Mouse (Mus musculus) heart, postnatal 10 days (tissue): ENCODE results near the gene Gabpb2. TPM values are rescaled to one million over a fixed set of nuclear protein-coding genes. Genes with fewer than 3 reads are reported as not detected.
"Not testable (repeated sequence)": the region's sequence is repeated elsewhere in the genome, so short reads cannot be mapped to it uniquely, and the experiment has no call there.

Experiments used
- DNase-seq, 2 experiments: peaks; one replicate each; pipeline ENCODE4 v3.0.0; 2021
- intact Hi-C: fragments of 180-260 bp; cut with DNase I; formaldehyde crosslinking; loops from one replicate; pipeline ENCODE4 v1.15.1; 2025
- total RNA-seq, 2 experiments: library from RNA; stranded (reverse); gene quantifications; 2 replicates each; pipeline ENCODE4 v1.2.3; 2021

The Gabpb2 gene
- total RNA-seq, 2 experiments from 2014 or later = 14.0 to 17.1 TPM

DNA sequence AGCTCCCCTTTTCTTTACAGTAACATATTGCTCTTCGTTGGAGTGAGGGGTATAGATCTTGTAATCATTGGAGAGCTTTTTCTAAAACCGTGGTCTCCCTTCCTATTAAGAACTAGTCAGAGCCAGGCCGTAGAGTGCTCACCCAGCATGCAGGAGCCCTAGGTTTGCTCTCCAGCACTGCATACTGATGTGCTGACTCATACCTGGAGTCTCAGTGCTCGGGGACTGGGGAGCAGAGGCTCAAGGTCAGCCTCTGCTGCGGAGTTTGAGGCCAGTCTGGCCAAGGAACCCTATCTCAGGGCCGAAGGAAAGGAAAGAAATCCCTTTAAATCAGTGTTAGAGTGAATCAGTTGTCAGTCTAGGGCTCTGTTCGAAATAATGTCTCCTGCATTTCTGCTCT lies 15.1 kb upstream of the Gabpb2 start:
- DNase-seq = no peak
- intact Hi-C loops = no loop called here

DNA sequence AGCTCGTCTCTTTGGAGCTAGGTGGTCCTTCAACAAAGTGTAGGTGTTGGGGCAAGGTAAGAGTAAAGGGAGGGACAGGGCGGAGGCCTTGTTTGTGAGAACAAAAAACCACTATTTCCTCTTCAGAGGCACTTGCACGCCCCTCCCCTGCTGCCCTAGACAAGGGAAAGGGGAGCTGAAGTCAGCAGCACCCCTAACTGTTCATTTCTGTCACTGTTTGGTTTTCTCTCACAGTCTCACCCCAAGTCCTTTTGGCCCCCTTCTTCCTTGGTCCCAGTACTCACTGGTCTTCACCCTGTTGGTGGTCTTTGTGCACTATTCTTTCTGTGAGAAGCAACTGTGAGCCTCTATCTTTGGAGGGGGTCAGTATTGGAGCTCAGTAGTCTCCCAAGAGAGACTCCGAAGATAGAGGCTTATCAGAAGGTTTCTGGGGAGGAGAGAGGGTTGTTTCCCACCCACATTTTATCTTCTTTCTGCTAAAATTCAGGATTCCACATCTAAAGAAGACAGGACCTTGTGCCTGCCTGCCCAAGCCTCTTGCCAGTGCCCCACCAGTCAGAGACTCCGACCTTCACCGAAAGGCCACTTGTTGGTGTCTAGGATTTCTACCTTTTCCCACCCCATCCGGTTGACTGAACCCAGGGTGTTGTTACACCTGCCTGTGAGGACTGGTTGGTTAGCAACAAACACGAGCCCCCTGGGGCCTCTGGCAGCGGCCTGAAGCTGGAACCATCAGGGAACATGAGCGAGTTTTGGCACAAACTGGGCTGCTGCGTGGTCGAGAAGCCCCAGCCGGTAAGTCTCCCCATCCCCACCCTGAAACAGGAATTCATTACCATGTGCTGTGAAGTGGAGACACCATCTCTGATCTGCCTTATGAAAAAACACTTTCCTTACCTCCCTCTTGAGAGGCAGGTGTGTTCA lies 13.8 kb upstream of the Gabpb2 start, which contains the start of gene Mllt11:
TSS of gene Mllt11 (minus strand) at position 874 of the 924 bp plus-strand sequence.
- no peak for DNase-seq
- intact Hi-C loops = no loop called here

DNA sequence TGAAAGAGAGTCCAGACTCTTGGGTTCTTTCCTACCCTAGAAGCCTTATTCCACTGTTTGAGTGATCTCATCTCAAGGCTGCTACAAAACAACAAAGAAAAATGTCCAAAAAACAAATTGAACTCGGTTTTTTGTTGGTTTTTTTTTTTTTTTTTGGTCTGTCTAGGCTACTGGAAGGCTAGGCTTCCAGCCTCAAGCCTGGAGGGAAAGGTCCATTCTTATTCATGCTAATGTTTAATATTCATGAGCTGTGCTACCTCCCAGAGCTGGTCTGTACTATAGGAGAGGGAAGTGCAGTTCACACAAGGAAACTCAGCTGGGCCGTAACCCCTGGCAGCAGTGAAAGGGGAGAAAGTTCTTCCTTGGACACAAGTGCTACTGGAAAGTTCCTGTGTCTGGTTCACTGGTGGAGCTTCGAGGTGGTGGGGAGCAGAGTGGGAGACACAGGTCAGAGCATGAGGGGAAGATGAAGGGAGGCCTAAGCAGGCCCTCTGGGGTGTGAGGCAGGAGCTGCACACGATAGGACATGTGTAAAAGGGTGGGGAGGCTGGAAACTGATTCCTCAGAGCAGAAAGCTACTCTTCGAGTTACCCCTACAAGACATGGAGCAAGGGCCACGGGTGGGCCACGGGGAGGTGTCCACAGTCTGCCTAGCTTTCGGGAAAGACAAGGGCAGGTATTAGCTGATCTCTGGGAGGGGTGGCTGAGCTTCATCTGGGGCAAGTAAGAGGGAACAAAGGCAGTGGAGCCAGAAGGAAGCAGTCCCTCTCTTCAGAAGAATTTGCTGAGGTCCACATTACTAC lies 13.0 kb upstream of the Gabpb2 start:
- DNase-seq = peak; percentile 35 to 42
- intact Hi-C loops = no loop called here

DNA sequence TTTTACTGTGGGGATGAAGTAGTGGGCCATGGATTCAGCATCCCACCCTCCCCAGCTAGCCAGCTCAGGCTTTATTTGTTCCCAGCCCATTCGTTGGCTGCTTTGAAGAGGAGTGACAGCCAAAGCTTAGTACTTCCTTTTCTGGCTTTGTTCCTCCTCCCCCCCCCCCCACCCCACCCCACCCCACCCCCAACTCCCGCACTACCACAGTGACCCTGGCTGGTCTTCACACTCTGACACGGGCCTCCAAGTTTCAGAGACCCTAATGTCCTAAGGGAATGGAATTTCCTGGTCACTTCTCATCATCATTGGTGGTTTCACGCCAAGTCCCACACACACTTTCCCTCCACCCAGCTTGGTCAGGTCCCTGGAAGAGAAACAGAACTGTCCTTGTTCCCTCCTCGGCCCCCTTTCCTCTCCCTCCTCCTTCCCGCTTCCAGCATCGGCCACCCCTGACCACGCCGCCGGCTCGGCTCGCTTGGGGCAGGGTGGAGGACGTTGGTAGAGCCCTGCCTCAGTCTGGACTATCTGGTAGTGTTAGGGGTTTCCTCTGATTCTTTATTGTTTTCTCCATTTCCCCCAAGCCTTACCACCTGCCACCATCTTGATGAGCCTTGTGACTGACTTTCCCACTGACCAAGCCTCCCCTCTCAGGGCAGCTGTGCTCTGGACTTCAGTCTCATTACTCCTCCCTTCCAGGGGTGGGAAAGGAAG lies 12.2 kb upstream of the Gabpb2 start:
- peak; percentile 71 to 73 for DNase-seq
- intact Hi-C loops = no loop called here

DNA sequence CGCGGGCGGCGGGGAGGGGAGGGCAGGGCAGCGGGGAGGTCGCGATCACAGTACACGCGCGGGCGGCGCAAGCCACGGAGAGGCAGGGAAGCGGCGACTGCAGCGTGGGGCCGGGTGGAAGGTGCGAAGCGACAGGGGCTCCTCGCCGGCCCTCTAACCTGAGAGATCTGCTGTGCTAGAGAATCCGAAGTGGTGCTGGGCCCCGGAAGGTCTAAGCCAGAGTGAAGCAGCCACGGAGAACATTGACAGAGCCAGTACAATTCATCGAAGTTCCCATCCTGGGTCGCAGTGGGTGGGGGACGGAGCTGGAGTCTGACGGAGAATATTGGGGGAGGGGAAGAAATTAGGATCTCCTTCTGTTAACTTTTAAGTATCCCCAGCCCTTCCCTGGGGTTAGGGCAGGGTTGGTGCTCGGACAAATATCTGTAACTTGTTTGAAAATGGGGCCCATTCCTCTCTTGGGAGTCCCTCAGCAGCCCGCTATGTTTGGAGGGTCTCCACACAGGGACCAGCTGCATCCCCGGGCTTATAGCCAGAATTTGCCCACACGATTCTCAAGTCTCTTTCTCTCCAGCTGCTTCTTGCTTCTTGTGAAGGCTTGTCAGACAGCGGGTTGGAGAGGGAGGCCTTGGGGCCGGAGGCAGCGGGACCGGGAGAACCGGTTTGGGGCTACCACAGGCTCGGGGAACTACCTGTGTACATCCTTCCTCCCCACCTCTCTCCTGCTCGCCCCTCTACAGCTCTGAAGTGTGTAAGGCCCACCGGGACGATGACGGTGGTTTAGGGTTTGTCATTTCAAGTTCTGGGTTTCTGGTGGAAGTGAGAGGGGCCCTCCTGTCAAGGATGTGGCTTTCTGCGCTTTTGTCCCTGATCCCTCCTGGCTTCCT lies 11.4 kb upstream of the Gabpb2 start:
- intact Hi-C loops = loop anchor here (1.0 kb wide), 1 partner anchor 12 kb away; the partner anchor contains the start of gene Gabpb2

DNA sequence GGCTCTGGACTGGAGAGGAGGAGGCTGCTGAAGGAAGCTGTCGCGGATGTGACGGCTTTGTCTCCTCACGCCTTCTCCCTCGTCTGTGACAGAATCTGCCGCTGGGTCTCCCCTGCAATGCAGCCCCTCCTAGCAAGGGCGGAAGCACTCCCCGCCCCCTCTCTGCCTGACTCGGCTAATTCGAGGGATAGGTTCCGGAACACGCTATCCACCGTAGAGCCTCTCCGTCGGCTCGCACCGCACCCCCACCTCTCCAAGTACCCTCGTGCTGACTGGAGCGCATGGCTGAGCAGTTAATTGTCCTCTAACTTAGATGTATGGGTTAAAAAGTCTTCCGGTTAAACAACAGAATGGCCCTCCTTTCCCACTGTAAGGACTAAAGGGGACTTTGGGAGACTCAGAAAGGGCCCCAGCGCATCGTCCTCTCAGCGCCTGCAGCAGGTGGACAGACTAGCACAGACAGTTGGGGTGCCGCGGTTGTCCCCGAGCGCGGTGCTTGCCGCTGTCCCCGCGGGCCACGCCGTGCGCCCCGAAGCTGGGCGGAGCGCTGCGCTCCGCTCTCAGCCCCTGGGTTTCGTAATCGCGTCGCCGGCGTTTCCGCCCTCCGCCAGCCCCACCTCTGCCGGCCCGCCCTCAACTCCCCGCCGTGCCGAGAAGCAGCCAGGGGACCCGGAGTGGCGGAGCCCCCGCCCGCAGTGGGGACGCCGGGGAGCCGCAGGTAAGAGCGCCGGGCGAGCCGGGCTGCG lies 10.6 kb upstream of the Gabpb2 start, which contains the start of gene Cdc42se1:
TSS of gene Cdc42se1 (plus strand) at position 585 of the 746 bp plus-strand sequence.
- peak; percentile 87 to 91 for DNase-seq
- intact Hi-C loops = loop anchor here (1.0 kb wide), 1 partner anchor 11 kb away; the partner anchor contains the start of gene Gabpb2

More for the DNA sequence above, 11.4 kb upstream of the Gabpb2 start:
- DNase-seq = peak; percentile 48 to 61

DNA sequence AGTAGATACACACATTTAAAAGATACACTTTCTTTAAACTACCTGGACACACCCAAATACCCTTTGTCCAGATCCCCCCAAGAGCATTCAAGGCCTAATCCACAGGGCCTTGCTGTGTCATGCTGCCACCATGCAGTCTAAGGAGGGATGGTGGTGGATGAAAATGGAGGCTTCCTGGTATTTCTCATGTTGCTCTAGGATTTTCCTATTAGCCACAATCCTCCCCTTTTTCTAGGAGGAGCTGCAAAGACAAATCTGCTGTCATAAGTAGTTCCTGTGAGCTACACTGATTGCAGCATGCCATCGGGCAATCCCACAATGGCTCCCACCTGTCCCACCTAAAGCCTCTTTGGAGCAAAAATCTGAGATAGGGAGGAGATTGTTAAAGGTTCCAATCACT lies 9.5 kb upstream of the Gabpb2 start:
- DNase-seq = no peak
- intact Hi-C loops = no loop called here

DNA sequence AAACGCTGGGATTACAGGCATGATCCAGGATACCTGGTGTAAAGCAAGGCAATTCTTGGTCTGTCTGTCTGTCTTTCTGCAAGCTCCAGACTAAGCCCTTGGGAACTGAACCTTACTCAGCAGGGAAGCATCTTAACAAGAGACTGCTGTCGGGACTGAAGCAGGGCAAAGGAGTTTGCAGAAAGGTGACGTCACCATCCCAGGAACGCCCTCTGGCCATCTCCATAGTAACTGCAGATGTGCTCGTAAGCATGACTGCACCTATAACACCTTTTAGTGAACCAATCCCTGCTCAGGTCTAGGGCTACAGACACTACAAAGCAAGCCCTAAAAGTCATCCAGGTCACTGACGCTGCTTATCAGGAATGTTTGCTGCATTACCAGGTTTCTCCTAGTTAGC lies 6.6 kb upstream of the Gabpb2 start:
- no peak for DNase-seq
- intact Hi-C loops = no loop called here

DNA sequence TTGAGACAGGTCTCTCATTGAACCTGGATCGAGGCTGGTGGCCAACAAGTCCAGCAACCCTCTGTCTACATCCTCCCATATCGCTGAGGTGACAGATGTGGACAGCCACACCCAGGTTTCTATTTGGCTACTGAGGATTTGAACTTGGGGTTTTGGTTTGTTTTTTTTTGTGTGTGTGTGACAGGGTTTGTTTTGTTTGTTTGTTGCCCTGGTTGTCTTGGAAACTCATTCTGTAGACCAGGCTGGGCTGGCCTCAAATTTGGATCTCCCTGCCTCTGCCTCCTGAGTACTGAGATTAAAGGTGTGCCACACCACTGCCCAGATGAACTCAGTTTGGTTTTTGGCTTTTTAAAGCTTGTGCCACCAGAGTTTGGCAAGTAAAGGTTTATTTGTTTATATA lies 5.3 kb upstream of the Gabpb2 start:
- no peak for DNase-seq
- intact Hi-C loops = no loop called here

DNA sequence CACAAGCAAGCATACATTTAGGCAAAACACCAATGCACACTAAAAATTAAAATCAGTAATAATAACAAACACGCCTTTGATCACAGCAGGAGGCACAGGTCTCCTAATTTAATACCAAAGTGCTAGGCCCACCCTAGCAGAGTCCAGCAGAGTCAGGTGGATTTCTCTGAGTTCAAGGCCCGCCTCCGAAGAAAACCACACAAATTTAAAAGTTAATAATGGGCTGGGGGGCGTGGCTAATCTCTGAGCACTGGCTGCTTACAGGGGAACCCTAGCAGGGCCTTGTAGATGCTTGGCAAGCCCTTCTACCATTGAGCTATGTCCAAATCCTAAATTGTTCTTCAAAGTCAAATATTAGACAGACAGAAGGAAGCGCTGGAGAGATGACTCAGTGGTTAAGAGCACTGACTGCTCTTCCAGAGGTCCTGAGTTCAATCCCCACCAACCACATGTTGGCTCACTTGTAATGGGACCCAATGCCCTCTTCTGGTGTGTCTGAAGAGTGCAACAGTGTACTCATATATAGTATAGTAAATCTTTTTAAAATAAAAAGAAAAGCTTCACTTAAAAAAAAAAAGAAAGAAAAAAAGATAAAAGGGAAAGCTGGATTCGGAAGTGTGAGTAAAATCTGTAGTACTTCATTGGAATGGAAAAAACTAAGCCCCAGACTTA lies 886 bp upstream of the Gabpb2 start:
- no peak for DNase-seq
- intact Hi-C loops = no loop called here

DNA sequence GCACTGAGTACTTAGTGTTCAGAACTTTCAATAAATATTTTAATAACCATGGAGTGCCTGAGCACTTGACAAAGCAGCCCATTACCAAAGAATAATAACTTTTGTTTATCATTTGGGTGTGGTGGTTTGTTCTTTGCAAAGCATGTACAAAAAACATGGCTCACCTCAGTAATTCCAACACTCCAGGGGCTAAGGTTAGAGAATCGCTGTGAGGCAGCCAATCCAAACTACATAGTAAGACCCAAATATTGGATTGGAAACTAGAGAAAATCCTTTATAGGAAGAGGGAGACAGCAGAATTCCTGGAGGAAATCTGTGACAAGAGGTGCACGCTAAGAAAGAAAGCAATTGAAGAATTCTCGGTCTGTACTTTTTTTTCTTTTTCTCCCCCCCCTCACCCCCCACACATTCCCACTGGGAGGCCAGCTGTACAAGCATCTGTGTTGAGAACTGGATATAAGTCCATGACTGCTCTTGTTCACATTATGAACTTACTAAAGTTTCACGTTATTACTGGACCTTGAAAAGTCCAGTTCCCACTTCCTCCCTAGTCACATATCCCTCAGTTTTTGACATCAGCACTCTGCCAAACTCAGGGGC lies 961 bp downstream of the Gabpb2 start:
- DNase-seq = no peak
- intact Hi-C loops = loop anchor here (1.0 to 2.0 kb wide), 4 partner anchors 12 to 99 kb away; partner anchors contain the start of genes Cdc42se1 and Tnfaip8l2

DNA sequence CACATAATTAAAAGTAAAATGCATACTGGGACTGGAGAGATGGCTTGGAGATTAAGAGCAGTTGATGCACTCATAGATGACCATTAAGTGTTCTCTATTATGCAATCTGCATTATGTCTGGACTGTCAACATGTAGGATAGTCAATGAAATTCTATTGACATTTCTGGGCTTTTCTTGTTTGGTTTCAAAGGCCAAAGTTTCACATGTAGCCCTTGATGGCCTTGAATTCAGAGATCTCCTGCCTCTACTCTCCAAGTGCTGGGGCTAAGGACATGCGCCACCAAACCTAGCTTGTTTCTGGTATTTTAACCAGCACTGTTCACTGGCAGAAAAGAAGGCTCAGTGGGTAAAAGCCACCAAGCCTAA lies 4.1 kb downstream of the Gabpb2 start:
- no peak for DNase-seq
- intact Hi-C loops = no loop called here

DNA sequence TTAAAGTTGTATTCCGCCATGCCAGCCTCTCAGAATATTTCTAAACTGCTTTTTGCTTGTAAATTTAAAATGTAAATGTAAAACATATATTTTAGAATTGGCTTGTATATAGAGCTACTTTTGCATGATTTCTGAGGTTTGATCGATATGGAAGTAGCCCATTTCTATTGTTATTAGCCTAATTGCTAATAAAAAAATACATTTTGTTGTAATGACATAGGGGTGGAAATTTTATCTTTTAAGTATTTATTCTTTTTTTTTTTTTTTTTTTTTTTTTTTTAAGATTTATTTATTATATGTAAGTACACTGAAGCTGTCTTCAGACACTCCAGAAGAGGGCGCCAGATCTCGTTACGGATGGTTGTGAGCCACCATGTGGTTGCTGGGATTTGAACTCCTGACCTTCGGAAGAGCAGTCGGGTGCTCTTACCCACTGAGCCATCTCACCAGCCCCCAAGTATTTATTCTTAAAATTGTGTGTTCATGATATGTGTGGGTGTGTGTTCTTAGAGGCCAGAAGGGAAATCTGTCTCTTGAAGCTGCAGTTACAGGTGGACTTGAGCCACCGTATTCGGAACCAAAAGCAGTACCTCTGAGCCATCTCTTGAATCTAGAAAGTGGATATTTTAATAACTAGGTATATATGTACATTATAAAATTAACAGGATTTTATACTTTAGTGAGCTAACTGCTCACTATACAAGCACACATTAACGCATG lies 4.7 kb downstream of the Gabpb2 start:
- DNase-seq, intact Hi-C loops: not testable (repeated sequence)

DNA sequence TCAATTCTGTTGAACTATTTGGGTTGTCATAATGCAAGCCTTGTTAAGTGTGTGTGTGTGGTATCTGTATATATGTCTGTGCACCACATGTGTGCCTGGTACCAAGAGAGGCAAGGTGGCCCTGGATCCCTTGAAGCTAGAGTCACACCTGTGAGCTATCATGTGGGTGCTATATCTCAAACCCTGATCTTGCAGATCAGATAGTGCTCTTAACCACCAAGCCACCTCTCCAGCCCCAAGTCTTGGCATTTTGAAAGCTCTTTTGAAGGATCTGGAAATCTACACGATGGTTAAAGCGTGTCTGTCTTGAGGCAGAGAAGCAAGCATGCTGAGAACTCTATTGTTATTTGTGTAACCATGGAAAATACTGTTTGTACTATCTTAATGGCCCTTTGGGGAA lies 7.1 kb downstream of the Gabpb2 start:
- intact Hi-C loops = no loop called here
- DNase-seq = no peak

DNA sequence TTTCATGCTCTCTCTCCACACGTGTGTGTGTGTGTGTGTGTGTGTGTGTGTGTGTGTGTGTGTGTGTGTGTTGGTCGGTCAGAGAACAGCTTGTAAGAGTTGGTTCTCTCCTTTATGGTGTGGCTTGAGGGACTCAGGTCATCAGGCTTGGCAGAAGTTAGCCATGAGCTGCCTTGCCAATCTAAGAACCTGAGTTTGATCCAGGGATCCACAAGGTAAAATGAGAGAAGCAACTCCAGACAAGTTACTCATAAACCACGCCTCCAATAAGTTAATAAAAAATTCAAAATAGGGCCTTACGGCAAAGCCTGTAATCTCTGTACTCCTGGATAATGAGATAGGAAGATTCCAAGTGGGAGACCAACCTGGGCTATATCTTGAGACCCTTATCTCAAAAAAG lies 9.4 kb downstream of the Gabpb2 start:
- intact Hi-C loops = no loop called here
- DNase-seq = no peak

DNA sequence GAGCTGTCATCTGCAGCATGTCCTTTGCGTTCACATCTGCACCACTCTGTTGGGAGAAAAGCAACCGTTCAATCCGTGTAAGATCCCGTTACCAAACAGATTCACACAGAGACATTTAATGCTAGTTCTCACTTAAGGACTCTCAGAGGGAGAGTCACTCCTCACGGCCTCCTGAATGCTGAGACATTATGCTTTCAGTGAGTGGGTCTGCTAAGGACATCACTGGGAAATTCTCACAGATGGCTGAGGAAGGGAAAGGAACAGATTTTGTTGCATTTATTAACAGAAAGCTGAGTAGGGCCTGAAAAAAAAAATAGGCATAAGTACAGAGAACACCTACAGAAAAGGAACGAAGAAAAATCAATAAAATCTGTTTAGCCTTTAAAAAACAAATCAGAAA lies 13.8 kb downstream of the Gabpb2 start:
- intact Hi-C loops = no loop called here
- no peak for DNase-seq

DNA sequence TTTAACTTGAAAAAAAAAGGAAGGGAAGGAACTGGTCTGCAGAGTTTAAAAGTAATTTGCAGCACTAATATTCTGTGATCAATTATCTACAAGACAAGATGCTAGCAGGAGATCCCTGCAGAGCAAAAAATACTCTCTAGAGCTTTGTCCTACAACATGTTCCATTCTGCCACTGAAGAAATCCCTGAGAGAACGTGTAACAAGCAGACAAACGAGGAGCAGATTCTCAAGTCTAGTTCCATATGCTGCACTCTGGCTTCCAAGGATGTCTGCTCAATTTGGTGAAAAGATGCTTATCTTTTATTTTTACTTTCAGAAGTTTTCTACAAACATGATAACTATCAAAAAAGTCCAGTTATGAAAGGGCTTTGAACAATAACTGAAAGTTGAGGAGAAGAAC lies 17.2 kb downstream of the Gabpb2 start:
- DNase-seq = no peak
- intact Hi-C loops = no loop called here
